Mouse (Mus musculus) splenic B cell, adult 2 months (primary cell): ENCODE results near the gene Rab43.

Source experiments
- DNase-seq: peaks from one replicate; pipeline ENCODE4 v3.0.0-alpha.2; 2011; ENCODE audit warnings: low read depth, low spot score
- H3K27me3 ChIP-seq: 2 replicates; pipeline ENCODE4 v1.6.1; 2012; ENCODE audit warnings: mild to moderate bottlenecking, low read length, moderate library complexity, mixed read lengths; ENCODE audit not compliant: control insufficient read depth, poor library complexity, insufficient read depth, severe bottlenecking
- H3K36me3 ChIP-seq: 2 replicates; pipeline ENCODE4 v1.6.1; 2012; ENCODE audit warnings: mild to moderate bottlenecking, low read length, moderate library complexity, mixed read lengths; ENCODE audit not compliant: control insufficient read depth, poor library complexity, insufficient read depth, severe bottlenecking

Rab43 gene

GRCm38 (mm10) chr6:87802462-87802861 is 9.5 kb downstream of the Rab43 start:
- H3K27me3 ChIP-seq, result no peaks in the 10 kb centered on the region
- DNase-seq, result no peak
- no peaks in the 10 kb centered on the region; the same call in 1 of the 2 replicates for H3K36me3 ChIP-seq

GRCm38 (mm10) chr6:87799576-87799975 is 12.4 kb downstream of the Rab43 start:
- no peaks in the 10 kb centered on the region for H3K27me3 ChIP-seq

GRCm38 (mm10) chr6:87797321-87797720 is 14.6 kb downstream of the Rab43 start:
- no peak for DNase-seq
- Histone ChIP-seq H3K27me3 (no peaks in the 10 kb centered on the region), H3K36me3 (peaks cover 4% of the 10 kb centered on the region)

More at GRCm38 (mm10) chr6:87799576-87799975, 12.4 kb downstream of the Rab43 start:
- no peaks in the 10 kb centered on the region for H3K36me3 ChIP-seq
- DNase-seq, result no peak

GRCm38 (mm10) chr6:87796251-87796880 is 15.6 kb downstream of the Rab43 start:
- peaks cover 4% of the 10 kb centered on the region for H3K36me3 ChIP-seq
- DNase-seq, result no peak
- H3K27me3 ChIP-seq, result no peaks in the 10 kb centered on the region

- H3K27me3 ChIP-seq, result no peaks in the 10 kb centered on the region
Measured at GRCm38 (mm10) chr6:87795385-87796150, 16.4 kb downstream of the Rab43 start.

GRCm38 (mm10) chr6:87793821-87794510 is 18.0 kb downstream of the Rab43 start:
- no peak for DNase-seq
- Histone ChIP-seq H3K36me3 (peaks cover 4% of the 10 kb centered on the region), H3K27me3 (no peaks in the 10 kb centered on the region)

More at GRCm38 (mm10) chr6:87795385-87796150, 16.4 kb downstream of the Rab43 start:
- H3K36me3 ChIP-seq, result peaks cover 4% of the 10 kb centered on the region
- no peak for DNase-seq

- Histone ChIP-seq H3K36me3 (peaks cover 4% of the 10 kb centered on the region), H3K27me3 (no peaks in the 10 kb centered on the region)
- DNase-seq, result no peak
Measured at GRCm38 (mm10) chr6:87791826-87792225, 20.1 kb downstream of the Rab43 start.

GRCm38 (mm10) chr6:87790779-87791480 is 21.0 kb downstream of the Rab43 start:
- Histone ChIP-seq H3K27me3 (no peaks in the 10 kb centered on the region), H3K36me3 (peaks cover 4% of the 10 kb centered on the region)
- DNase-seq, result peak; percentile 32

- Histone ChIP-seq H3K36me3 (peaks cover 4% of the 10 kb centered on the region), H3K27me3 (no peaks in the 10 kb centered on the region)
- no peak for DNase-seq
Measured at GRCm38 (mm10) chr6:87789791-87790190, 22.2 kb downstream of the Rab43 start.

GRCm38 (mm10) chr6:87788896-87789587 is 22.9 kb downstream of the Rab43 start:
- peak; percentile 29 for DNase-seq
- H3K27me3 ChIP-seq, result no peaks in the 10 kb centered on the region
- no peaks in the 10 kb centered on the region; the same call in 1 of the 2 replicates for H3K36me3 ChIP-seq

GRCm38 (mm10) chr6:87788266-87788895 is 23.6 kb downstream of the Rab43 start:
- Histone ChIP-seq H3K27me3 (no peaks in the 10 kb centered on the region), H3K36me3 (no peaks in the 10 kb centered on the region; the same call in 1 of the 2 replicates)
- DNase-seq, result no peak

- Histone ChIP-seq H3K27me3 (no peaks in the 10 kb centered on the region), H3K36me3 (no peaks in the 10 kb centered on the region)
- no peak for DNase-seq
Measured at GRCm38 (mm10) chr6:87787108-87787890, 24.7 kb downstream of the Rab43 start.

- Histone ChIP-seq H3K27me3 (no peaks in the 10 kb centered on the region), H3K36me3 (no peaks in the 10 kb centered on the region)
Measured at GRCm38 (mm10) chr6:87786621-87787020, 25.3 kb downstream of the Rab43 start.

More at GRCm38 (mm10) chr6:87786621-87787020, 25.3 kb downstream of the Rab43 start:
- DNase-seq, result no peak
